Mouse (Mus musculus) forebrain, embryonic 16.5 days (tissue): ENCODE measurements at regions not wholly inside any gene's neighbourhood (a gene's known extent, or its start where the extent isn't known, plus 50 kb on each side); places are given as distances from the start of the nearest gene placed in this dataset.

ENCODE experiments used
- ATAC-seq: fragments of 200-750 bp; cut with Nextera tagmentation; 2 replicates; pipeline ENCODE4 v1.8.0; 2017; ENCODE audit warnings: mild to moderate bottlenecking, moderate library complexity
- H3K27ac ChIP-seq: fragments of 300-500 bp; sonication (generic); 2 replicates; pipeline ENCODE4 v1.5.1; 2014; ENCODE audit warnings: low read length, control low read depth
- H3K27me3 ChIP-seq: fragments of 300-500 bp; sonication (generic); replicated peaks from 2 replicates; pipeline ENCODE4 v1.6.1; 2014; ENCODE audit warnings: low read length; ENCODE audit not compliant: control insufficient read depth, insufficient read depth
- H3K36me3 ChIP-seq: fragments of 300-500 bp; sonication (generic); 2 replicates; pipeline ENCODE4 v1.6.1; 2014; ENCODE audit not compliant: control insufficient read depth, insufficient read depth
- H3K4me1 ChIP-seq: fragments of 300-500 bp; sonication (generic); replicated peaks from 2 replicates; pipeline ENCODE4 v1.6.1; 2014; ENCODE audit warnings: low read length; ENCODE audit not compliant: control insufficient read depth, insufficient read depth
- H3K4me2 ChIP-seq: fragments of 300-500 bp; sonication (generic); 2 replicates; pipeline ENCODE4 v1.6.1; 2014; ENCODE audit warnings: mild to moderate bottlenecking, low read length, control low read depth
- H3K4me3 ChIP-seq: fragments of 300-500 bp; sonication (generic); replicated peaks from 2 replicates; pipeline ENCODE4 v1.5.1; 2014; ENCODE audit warnings: mild to moderate bottlenecking, low read length, control low read depth
- H3K9ac ChIP-seq: fragments of 300-500 bp; sonication (generic); replicated peaks from 2 replicates; pipeline ENCODE4 v1.6.1; 2014; ENCODE audit warnings: low read depth, low read length, control low read depth
- H3K9me3 ChIP-seq: fragments of 300-500 bp; sonication (generic); 2 replicates; pipeline ENCODE4 v1.6.1; 2016; ENCODE audit warnings: low read length; ENCODE audit not compliant: control insufficient read depth
- WGBS: fragments of 180-500 bp; shearing (Covaris S2); extraction: QIAGEN DNeasy Blood & Tissue Kit; methylation state at CpG from one replicate; pipeline ENCODE4 v1.1.7; 2014; 5-methylcytosine and 5-hydroxymethylcytosine counted together

DNA sequence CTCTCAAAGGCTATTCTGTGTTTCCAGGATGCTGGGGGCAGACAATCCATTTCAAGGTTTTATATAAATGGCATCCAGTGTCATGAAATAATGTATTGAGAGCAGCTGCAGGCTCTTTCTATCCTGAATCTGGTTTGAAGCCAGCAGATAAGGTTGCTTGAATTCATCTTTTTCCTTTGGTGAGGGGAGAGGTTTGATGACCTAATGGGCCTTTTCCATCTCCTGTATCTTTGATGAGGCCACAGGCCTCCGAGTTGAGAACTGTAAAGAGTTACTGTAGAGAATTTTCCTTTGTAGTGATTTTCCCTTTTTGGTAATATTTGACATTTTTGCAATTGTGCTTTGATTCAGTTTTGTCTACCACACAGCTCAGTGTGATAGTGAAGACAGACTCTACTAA, 458.8 kb upstream of the 1700008P02Rik start:
- no peak overlapping the region for H3K27ac ChIP-seq
- H3K9me3 ChIP-seq, result no peaks in the 10 kb centered on the region
- 68% methylated on average over 1 of the region's 1 CpGs for WGBS
- H3K4me3 ChIP-seq, result no peak overlapping the region
- no peaks in the 10 kb centered on the region for H3K4me1 ChIP-seq
- H3K9ac ChIP-seq, result no peak overlapping the region
- no peak for ATAC-seq
- H3K27me3 ChIP-seq, result no peaks in the 10 kb centered on the region
- no peak overlapping the region for H3K4me2 ChIP-seq
- H3K36me3 ChIP-seq, result no peaks in the 10 kb centered on the region

DNA sequence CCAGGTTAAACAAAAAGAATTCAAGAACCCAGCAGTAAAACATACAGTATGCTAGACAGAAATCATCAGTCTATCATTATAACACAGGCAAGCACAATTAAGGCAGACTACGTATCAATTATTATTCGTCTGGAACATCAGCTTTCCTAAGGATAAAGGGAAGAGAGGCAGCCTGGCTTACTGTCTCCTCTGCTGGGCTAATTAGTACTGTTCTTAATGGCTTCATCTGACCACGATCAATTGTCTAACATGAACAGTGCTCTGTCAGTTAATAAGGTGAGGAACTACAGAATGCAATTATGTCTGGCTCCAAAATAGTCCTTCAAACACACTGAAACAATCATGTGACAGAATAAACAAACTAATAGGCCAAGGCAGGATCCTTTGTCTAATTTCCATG, 456.6 kb upstream of the 1700008P02Rik start:
- H3K9ac ChIP-seq, result no peak overlapping the region
- no peaks in the 10 kb centered on the region for H3K36me3 ChIP-seq
- H3K27ac ChIP-seq, result no peak overlapping the region
- no peak overlapping the region for H3K4me3 ChIP-seq
- no peak overlapping the region for H3K4me2 ChIP-seq
- no peaks in the 10 kb centered on the region for H3K9me3 ChIP-seq
- no peaks in the 10 kb centered on the region for H3K27me3 ChIP-seq
- no peaks in the 10 kb centered on the region for H3K4me1 ChIP-seq
- WGBS, result 21% methylated on average over 3 of the region's 3 CpGs
- peak; percentile 88 for ATAC-seq

DNA sequence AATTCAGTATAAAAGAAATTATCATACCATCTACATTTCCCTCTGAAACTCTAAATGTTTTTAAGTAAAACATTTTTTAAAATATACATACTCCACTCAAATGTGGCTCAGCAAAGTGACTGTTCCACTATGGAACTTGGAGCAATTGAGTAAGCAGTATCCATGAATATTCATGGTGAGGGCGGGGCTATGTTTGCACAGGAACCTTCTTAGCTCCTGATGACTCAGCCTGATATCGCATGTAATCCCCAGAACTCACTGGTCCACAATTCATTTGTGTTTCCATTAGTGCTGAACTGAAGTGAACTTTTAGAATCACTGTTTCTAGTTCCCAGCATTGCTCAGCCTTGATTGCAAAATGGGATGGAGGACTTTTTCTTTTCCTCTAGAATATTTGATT, 454.2 kb upstream of the 1700008P02Rik start:
- no peak overlapping the region for H3K4me3 ChIP-seq
- H3K27me3 ChIP-seq, result no peaks in the 10 kb centered on the region
- H3K9ac ChIP-seq, result no peak overlapping the region
- H3K9me3 ChIP-seq, result no peaks in the 10 kb centered on the region
- peak; percentile 55; the same call in 1 of the 2 replicates for ATAC-seq
- 44% methylated on average over 2 of the region's 2 CpGs for WGBS
- no peak overlapping the region for H3K4me2 ChIP-seq
- H3K4me1 ChIP-seq, result no peaks in the 10 kb centered on the region
- no peaks in the 10 kb centered on the region for H3K36me3 ChIP-seq
- no peak overlapping the region for H3K27ac ChIP-seq

DNA sequence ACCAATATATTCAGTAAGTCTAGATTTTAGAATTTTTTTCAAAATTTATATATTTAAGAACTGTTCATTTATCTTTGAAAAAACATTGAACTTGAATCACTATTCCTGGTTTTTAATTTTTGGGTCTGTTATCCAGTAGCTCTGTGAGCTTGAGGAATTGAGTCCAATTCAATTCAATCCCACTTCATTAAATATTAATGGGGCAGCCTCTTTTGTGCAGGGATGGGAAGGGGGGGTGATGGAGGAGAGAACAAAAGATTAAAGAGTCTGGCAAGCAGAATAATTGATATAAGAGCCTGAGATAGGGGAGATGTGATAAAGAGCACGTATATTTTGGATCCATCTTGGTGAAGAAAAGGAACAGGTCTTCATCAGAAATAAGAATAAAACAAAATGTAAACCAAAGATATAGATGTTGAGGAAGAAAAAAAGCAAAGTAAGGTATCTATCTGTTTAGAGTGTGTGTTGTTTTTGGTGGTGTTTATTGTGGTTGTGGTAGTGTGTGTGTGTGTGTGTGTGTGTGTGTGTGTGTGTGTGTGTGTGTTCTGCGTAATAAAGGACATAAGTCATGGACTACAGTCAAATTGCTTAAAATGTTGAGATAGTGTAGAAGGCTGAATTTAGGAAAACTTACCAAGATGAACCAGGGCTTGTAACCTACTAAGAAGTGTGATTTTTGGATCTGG, 421.3 kb upstream of the 1700008P02Rik start:
- Histone ChIP-seq H3K27ac (no peak overlapping the region), H3K4me2 (no peak overlapping the region), H3K9me3 (no peaks in the 10 kb centered on the region), H3K36me3 (no peaks in the 10 kb centered on the region), H3K9ac (no peak overlapping the region), H3K27me3 (no peaks in the 10 kb centered on the region), H3K4me1 (no peaks in the 10 kb centered on the region), H3K4me3 (no peak overlapping the region)
- ATAC-seq, result peak; percentile 81
- 42% methylated on average over 2 of the region's 2 CpGs for WGBS

DNA sequence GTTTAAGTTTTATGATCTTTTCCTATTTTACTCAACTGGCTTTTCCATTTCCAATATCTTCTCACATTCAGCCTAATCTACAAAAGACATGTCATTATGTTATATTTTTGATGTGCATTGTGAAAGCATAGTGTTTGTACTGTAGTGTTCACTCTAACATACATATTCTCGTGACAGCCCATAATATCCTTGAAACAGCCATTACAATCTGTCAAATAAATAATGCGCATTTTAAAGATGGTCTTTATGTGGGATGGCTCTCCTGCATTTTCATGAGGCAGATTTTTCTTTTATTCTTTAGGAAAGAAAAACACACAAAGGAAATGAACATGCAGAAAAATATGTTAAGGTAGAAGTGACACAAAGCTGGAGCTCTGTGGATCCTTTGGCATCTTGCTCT, 415.6 kb upstream of the 1700008P02Rik start:
- H3K27ac ChIP-seq, result no peak overlapping the region
- H3K4me3 ChIP-seq, result no peak overlapping the region
- WGBS, result 52% methylated on average over 2 of the region's 2 CpGs
- no peaks in the 10 kb centered on the region for H3K36me3 ChIP-seq
- H3K9me3 ChIP-seq, result no peaks in the 10 kb centered on the region
- no peak overlapping the region for H3K4me2 ChIP-seq
- no peaks in the 10 kb centered on the region for H3K27me3 ChIP-seq
- H3K4me1 ChIP-seq, result no peaks in the 10 kb centered on the region
- no peak overlapping the region for H3K9ac ChIP-seq
- peak; percentile 77 for ATAC-seq

DNA sequence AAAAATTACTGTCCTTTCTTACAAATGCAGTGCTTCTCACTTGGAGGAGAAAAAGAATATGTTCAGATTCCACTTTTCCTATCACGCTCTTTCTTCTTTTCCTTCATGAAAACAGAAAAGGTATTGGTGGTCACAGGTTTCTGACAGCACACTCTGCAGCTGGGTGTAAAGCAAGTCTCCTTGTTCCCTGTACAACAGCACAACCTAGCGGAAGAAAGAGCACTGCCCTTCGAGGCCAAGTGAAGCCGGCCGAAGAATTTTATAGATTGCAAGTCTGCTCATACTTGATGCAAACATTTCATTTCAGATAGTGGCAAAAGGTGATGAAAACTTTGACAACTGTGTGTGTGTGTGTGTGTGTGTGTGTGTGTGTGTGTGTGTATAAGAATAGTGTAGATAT, 407.6 kb upstream of the 1700008P02Rik start:
- 23% methylated on average over 5 of the region's 5 CpGs for WGBS
- no peak overlapping the region for H3K4me2 ChIP-seq
- H3K4me1 ChIP-seq, result no peaks in the 10 kb centered on the region
- no peak overlapping the region for H3K4me3 ChIP-seq
- ATAC-seq, result peak; percentile 91
- no peaks in the 10 kb centered on the region for H3K36me3 ChIP-seq
- H3K27me3 ChIP-seq, result no peaks in the 10 kb centered on the region
- H3K9ac ChIP-seq, result no peak overlapping the region
- no peak overlapping the region for H3K27ac ChIP-seq
- H3K9me3 ChIP-seq, result no peaks in the 10 kb centered on the region

DNA sequence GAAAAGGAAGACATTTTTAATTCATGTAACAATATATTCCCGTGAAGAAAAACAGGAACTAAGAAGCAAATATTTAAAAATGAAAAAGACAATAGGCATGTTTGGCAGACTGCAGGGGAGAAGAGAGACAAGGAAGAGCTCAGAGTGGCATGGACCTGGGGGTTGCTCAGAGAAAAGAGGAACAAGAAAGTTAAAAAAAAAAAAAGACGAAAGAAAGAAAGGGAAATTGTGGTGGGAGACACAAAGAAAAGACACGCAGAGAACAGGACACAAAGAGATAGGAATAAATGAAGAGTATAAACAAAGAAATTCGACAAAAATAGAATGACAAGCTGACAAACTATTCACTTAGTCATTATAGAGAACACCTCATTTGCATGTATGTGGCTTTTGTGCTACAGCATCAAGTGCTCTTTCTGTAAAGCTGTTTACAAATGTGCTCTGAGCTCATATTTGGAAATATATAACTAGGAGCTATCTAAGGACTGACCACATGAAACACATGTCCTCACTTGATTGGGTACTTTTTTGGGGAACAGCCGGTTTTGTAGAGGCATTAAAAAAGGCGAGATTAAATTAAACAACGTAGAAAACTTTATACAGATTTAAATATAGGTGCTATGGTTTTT, 394.2 kb upstream of the 1700008P02Rik start:
- Histone ChIP-seq H3K4me2 (no peak overlapping the region), H3K4me1 (no peaks in the 10 kb centered on the region; the same call in 1 of the 2 replicates), H3K27me3 (no peaks in the 10 kb centered on the region), H3K9ac (no peak overlapping the region), H3K4me3 (no peak overlapping the region), H3K27ac (no peak overlapping the region), H3K9me3 (no peaks in the 10 kb centered on the region), H3K36me3 (no peaks in the 10 kb centered on the region)
- peak; percentile 54; the same call in 1 of the 2 replicates for ATAC-seq
- 23% methylated on average over 7 of the region's 7 CpGs for WGBS

DNA sequence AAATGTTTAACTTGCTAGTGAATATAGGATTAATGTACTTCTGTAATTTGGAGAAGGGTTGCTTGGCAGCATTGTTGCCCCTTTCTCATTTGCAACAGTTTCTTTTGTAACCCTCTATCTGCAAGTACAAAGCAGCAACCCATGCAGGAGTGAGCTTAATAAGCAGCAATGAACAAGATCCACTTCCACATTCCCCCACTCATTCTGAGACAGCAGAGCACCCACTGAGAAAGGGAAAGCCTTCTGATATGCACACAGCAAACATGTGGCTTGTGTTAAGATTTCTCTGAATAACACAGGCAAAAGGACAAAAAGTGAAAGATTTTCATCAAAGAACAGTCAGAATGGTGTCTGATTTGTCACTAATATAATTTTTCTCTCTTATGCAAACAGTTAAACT, 393.3 kb upstream of the 1700008P02Rik start:
- Histone ChIP-seq H3K36me3 (no peaks in the 10 kb centered on the region), H3K27me3 (no peaks in the 10 kb centered on the region), H3K4me3 (no peak overlapping the region), H3K4me2 (no peak overlapping the region), H3K27ac (no peak overlapping the region), H3K9me3 (no peaks in the 10 kb centered on the region), H3K4me1 (no peaks in the 10 kb centered on the region; the same call in 1 of the 2 replicates), H3K9ac (no peak overlapping the region)
- ATAC-seq, result no peak

DNA sequence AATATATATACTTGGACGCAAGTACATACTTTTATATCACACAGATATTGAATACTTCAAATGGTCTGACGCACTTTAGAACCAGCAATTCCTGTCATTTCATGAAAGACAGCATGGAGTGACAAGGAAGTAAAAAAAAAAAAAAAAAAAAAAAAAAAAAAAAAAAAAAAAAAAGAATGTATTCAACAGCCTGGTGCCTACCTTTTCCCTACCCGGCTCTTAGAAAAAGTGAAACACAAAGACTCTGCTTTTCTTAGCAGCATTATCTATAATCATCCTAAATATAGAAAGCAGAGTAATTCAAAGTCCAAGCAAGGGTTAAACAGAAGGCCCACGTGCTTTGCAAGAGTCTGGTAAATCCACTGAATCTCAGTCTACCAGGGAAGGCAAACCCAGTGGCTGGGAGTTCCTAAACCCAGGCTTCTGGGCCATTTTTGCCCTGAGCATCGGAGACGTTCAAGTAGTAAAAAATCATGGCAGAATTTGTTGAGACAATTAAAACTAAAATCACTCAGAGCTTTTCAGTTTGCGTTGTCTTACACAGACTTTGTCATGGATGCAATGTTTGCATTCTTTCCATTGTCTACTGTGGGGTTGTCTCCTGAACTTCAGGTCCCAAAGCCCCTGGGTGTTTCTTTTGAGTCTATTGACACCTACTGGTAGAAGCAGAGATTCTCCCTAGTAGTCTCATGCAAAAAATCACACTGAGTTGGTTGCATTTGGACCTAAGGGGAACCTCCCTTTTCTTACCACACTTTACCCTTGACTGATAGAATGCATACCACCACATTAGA, 390.2 kb upstream of the 1700008P02Rik start:
- H3K9me3 ChIP-seq, result no peaks in the 10 kb centered on the region
- H3K4me2 ChIP-seq, result no peak overlapping the region
- H3K36me3 ChIP-seq, result no peaks in the 10 kb centered on the region
- H3K9ac ChIP-seq, result no peak overlapping the region
- H3K4me1 ChIP-seq, result no peaks in the 10 kb centered on the region; the same call in 1 of the 2 replicates
- ATAC-seq, result peak; percentile 77
- H3K4me3 ChIP-seq, result no peak overlapping the region
- 47% methylated on average over 7 of the region's 7 CpGs for WGBS
- no peaks in the 10 kb centered on the region for H3K27me3 ChIP-seq
- no peak overlapping the region for H3K27ac ChIP-seq
